Mouse (Mus musculus) kidney, postnatal 36 days (tissue): ENCODE results near the gene Enkd1.

Experiments used
- DNase-seq, 2 experiments: peaks; one replicate each; pipeline ENCODE4 v3.0.0; 2021 to 2022; ENCODE audit warnings: mixed read lengths in 2 of 2

Enkd1 gene

GRCm38 (mm10) chr8:105700966-105701824 is 6.8 kb downstream of the Enkd1 start, which contains the start of the genes Acd and Pard6a:
Acd (minus strand) TSS chr8:105701102.
Pard6a (plus strand) TSS chr8:105701148.
- DNase-seq, result peak; percentile 95 to 97

DNA sequence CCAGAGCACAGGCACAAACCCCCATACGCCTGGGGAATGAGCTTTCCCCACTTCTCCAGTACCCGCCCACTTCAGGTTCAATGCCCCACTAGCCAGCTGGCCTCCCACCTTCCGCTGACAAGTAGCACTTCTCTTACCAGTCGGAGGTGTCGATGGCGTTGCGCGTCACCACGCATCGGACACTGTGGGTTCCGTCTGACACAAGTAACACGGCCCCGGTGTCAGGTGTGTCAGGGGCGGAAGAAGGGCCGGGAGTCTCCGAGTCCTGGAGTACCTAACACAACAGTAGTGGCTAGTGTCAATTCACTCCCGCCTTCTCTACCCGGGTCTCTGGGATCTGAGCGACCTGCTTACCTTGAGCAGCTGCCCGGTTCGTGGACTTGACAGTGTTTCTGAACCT is 7.4 kb downstream of the Enkd1 start:
- peak; percentile 67 to 75 for DNase-seq

GRCm38 (mm10) chr8:105699488-105700215 is 8.4 kb downstream of the Enkd1 start:
- no peak for DNase-seq

- no peak for DNase-seq
Measured at GRCm38 (mm10) chr8:105698734-105699133, 9.3 kb downstream of the Enkd1 start.

DNA sequence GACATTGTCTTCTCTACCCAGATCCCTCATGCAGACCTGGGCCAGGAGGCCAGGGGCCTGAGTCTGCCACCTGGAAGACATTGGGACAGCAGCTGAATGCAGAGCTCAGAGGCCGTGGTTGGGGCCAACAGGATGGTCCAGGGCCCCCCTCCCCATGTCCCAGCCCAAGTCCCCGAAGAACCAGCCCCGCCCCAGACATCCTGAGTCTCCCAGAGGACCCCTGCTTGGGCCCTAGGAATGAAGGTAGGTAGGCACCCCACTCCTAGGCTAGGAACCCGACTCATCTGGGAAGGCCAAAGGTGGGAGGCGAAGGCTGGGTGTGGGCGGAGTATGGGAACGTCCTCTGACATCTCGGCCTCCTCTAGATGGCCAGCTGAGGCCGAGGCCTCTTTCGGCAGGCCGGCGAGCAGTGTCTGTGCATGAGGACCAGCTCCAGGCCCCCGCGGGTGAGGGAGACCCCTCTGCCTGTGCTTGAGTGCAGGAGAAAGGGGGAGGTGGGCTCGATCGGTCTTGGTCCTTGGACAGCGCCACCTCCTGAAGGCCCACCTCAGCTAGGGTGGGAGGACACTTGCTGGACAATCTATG is 10.7 kb downstream of the Enkd1 start:
- no peak for DNase-seq

DNA sequence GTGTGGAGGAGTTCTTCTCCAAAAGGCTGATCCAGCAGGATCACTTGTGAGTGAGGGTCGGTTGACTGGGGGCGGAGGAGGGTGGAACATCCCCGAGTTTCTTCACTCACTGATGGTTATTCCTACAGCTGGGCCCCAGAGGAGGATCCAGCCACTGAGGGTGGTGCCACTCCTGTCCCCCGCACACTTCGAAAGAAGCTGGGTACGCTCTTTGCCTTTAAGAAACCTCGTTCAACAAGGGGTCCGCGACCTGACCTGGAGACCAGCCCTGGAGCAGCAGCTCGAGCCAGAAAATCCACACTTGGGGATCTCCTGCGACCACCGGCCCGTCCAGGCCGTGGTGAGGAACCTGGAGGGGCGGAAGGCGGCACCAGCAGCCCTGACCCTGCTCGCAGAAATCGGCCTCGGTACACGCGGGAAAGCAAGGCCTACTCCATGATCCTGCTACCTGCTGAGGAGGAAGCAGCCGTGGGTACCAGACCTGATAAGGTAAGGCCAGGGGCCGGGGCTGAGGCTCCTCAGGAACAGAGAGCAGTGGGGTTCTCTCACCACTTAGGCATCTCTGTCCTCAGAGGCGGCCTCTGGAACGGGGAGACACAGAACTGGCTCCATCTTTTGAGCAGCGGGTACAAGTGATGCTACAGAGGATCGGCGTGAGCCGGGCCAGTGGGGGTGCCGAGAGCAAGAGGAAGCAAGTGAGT is 12.8 kb downstream of the Enkd1 start:
- no peak for DNase-seq

- peak in 1 of 2 experiments; percentile 27 for DNase-seq
Measured at GRCm38 (mm10) chr8:105694051-105694799, 13.8 kb downstream of the Enkd1 start.

DNA sequence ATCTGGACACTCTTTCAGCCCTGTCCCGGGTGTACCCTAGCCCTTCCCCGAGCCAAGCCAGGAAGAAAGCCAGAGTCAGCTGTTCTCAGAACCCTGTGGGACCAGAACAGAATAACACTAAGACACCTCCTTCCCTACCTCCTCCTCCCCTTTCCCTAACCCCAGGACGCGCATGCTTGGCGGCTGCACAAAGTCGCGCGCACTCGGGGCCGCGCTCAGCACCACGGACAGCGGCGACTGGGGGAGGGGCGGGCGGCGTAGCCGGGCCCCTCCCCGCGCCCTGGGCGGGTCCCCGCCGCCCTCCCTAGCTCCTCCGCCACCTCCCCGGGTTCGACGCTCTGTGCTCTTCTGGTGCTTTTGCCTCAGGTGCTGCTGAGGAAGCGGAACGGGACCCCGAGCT is 14.4 kb downstream of the Enkd1 start:
- peak; percentile 63 to 87 for DNase-seq

- DNase-seq, result no peak
Measured at GRCm38 (mm10) chr8:105692449-105693182, 15.4 kb downstream of the Enkd1 start.

DNA sequence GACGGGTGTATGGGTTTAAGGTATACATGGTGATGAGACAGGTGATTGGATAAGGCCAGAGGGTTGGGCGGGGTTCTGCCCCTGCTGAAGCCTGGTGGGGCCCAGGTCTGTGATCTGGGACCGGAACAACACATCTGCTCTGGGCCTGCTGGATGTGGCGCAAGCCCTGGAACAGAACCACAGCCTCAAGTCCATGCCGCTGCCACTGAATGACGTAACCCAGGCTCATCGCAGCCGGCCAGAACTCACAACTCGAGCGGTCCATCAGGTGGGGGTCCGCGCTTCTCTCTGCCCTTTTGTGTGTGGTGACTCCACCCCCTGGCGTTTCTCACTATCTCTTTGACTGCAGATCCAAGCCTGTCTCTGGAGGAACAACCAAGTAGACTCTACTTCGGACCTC is 17.0 kb downstream of the Enkd1 start:
- DNase-seq, result no peak

GRCm38 (mm10) chr8:105689983-105690360 is 18.0 kb downstream of the Enkd1 start:
- no peak for DNase-seq

DNA sequence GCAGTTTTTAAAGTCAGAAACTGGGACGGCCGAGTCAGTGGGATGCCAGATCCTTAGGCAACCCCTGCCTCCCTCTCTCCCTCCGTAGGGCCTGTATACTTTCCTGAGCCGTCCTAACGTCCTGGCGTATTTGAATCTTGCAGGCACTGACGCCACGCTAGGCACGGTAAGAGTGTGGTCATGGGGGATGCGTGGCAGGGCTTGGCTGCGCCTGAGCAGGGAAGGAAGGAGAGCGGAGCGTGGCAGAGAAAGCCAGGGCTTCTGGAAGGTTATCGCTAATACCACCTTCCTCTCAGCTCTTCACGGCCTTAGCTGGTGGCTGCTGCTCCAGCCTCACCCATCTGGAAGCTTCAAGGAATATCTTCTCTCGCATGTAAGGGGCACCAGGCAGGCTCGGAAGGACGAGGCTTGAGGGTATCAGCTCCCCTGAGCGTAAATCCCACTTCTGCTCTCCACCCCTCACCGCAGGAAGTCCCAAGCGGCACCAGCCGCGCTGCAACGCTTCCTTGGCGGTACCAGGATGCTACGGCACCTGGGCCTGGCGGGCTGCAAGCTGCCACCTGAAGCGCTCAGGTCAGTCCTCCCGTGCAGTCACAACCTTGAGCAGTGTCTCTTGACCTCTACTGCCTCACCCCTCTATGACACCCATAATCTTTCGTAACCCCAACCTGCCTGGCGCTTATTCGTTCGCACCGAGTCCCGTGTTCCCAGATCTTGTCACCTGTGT is 18.6 kb downstream of the Enkd1 start:
- no peak for DNase-seq

DNA sequence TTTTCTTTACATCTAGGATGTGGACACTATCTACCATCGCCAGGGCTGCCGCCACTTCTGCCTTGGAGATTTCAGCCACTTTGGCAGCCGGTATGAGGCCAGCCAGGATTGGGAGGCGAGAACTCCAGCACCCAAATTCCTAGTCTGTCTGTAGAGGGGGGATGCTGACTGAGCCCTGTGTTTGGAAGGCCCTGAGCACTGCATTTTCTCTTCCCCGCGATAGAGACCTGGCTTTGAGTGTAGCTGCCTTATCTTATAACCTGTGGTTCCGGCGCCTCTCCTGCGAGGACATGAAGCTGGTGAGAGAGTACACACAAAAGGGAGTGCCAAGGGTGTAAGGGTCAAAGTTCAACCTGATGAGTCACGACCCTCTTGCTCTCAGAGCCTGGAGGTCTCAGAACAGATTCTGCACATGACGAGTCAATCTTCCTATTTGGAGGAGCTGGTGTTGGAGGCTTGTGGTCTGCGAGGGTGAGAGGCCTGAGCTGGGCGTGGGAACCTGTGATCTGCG is 19.7 kb downstream of the Enkd1 start:
- no peak for DNase-seq

DNA sequence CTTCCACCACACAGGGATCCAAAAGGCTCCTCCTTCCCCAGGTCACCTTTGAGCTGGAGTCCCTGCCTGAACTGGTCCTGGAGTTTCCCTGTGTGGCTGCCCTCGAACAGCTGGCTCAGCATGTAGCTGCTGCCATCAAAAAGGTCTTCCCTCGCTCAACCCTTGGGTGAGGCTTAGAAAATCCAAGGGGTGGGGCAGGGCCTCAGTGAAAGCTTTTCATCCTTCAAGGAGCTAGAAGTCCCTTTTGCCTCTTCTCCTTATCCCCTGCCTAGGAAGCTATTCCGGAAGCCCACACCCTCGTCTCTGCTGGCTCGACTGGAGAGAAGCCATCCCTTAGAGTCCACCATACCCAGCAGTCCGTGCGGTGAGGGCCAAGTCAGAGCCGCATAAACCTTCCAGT is 20.5 kb downstream of the Enkd1 start:
- no peak for DNase-seq

GRCm38 (mm10) chr8:105686551-105686950 is 21.5 kb downstream of the Enkd1 start:
- DNase-seq, result no peak

DNA sequence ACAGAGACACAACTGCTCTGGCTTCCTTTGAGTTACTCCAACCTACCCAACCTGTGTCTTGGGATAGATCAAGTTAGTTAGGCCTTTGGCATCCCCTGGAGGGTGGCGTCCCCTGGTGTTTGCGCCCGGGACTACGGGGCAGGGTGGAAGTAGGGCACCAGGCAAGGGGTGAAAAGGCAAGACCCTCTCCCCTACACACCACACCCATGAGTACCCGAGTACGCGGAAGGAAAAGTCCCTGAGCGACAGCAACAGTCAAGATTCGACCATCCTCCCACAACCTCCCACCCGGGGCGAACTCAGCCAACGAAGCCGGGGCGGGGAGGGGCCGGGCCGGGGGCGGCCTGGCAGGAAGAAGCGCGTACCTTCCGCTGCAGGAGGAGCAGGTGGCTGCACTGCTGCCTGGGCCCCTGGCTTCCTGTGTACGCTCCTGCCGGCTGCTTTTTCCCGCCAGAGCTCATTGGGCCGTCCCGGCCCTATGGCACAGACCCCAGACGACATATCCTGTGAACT is 22.2 kb downstream of the Enkd1 start, which contains the start of gene Carmil2:
Carmil2 (plus strand) TSS at position 479 of the 513 bp plus-strand sequence.
- DNase-seq, result peak; percentile 56 to 87

- no peak for DNase-seq
Measured at GRCm38 (mm10) chr8:105685325-105685724, 22.7 kb downstream of the Enkd1 start.

GRCm38 (mm10) chr8:105677891-105678290 is 30.1 kb downstream of the Enkd1 start:
- DNase-seq, result no peak

- peak; percentile 28 to 42 for DNase-seq
Measured at GRCm38 (mm10) chr8:105661167-105661566, 46.8 kb downstream of the Enkd1 start.

DNA sequence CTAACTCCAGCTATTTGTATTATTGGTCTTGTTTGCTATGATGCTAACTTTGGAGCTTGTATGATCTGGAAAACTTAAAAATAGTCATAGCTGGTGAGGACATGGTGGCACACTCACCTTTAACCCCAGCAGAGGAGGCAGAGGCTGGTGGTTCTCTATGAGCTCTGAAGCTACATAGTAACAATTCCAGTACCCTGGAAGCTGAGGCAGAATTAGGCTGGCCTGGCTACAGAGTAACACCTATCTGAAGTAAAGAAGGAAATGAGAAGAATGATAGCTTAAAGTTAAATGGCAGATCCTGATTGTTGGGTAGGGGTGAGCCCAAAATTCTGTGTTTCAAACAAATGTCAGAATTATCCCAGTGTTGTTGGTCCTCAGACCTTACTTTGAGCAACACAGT is 50.4 kb downstream of the Enkd1 start:
- no peak for DNase-seq
